Mouse (Mus musculus) forebrain, embryonic 12.5 days (tissue): ENCODE measurements around the gene Tert. TPM values are rescaled to one million over a fixed set of nuclear protein-coding genes. Genes with fewer than 3 reads are reported as not detected.

ENCODE experiments used
- ATAC-seq: fragments of 200-750 bp; cut with Nextera tagmentation; 2 replicates; pipeline ENCODE4 v1.8.0; 2017; ENCODE audit warnings: moderate TSS enrichment; ENCODE audit not compliant: low FRiP score
- H3K27ac ChIP-seq: fragments of 300-500 bp; sonication (generic); 2 replicates; pipeline ENCODE4 v1.5.1; 2016; ENCODE audit warnings: mild to moderate bottlenecking
- H3K27me3 ChIP-seq: fragments of 300-500 bp; sonication (generic); 2 replicates; pipeline ENCODE4 v1.6.1; 2016; ENCODE audit warnings: mild to moderate bottlenecking
- H3K36me3 ChIP-seq: fragments of 300-500 bp; sonication (generic); replicated peaks from 2 replicates; pipeline ENCODE4 v1.6.1; 2016; ENCODE audit warnings: mild to moderate bottlenecking
- H3K4me1 ChIP-seq: fragments of 300-500 bp; sonication (generic); 2 replicates; pipeline ENCODE4 v1.6.1; 2016
- H3K4me2 ChIP-seq: fragments of 300-500 bp; sonication (generic); 2 replicates; pipeline ENCODE4 v1.6.1; 2016; ENCODE audit warnings: mild to moderate bottlenecking, moderate library complexity
- H3K4me3 ChIP-seq: fragments of 300-500 bp; sonication (generic); replicated peaks from 2 replicates; pipeline ENCODE4 v1.5.1; 2016; ENCODE audit warnings: mild to moderate bottlenecking
- H3K9ac ChIP-seq: fragments of 300-500 bp; sonication (generic); 2 replicates; pipeline ENCODE4 v1.6.1; 2016; ENCODE audit warnings: mild to moderate bottlenecking
- H3K9me3 ChIP-seq: fragments of 300-500 bp; sonication (generic); 2 replicates; pipeline ENCODE4 v1.6.1; 2016
- WGBS: fragments of 180-500 bp; shearing (Covaris S2); methylation state at CpG from one replicate; pipeline ENCODE4 v1.1.7; 2016; 5-methylcytosine and 5-hydroxymethylcytosine counted together
- polyA plus RNA-seq: library from polyadenylated mRNA; unstranded; fragments of >200 nt; fragmentation: Nextera tagmentation; extraction: Ambion mirVana; gene quantifications from 2 replicates; pipeline ENCODE4 v1.2.1, GENCODE M21; 2016

The Tert gene
- polyA plus RNA-seq, 1 experiment from 2014 or later, result 8.0 TPM

DNA sequence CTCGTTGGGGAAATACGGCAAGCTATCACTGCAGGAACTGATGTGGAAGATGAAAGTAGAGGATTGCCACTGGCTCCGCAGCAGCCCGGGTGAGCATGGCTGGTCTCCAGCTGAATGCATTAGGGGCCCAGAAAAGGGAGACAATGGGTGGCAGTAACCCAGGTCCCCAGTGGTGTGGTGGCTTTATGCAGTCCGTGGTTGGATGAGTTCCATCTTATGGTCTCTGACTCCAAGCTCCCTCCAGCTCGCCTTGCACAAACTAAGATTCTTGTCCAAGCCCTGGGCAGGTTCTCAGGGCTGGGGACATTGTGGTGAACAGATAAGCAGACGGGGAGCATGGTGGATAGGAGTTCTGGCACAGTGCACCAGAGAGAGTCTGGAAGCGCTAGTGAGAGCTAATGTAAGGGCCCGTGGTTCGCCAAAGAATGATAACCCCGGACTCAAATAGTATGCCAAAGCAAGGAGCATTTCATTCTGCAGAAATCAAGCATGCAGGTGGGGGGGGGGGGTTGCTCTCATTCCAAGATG lies 1.9 kb downstream of the Tert start:
- ATAC-seq, result no peak
- 0 out of 2 replicates have a peak, but pooled peaks cover 4% of the 10 kb centered on the region for H3K36me3 ChIP-seq
- WGBS, result 90% methylated on average over 11 of the region's 11 CpGs

DNA sequence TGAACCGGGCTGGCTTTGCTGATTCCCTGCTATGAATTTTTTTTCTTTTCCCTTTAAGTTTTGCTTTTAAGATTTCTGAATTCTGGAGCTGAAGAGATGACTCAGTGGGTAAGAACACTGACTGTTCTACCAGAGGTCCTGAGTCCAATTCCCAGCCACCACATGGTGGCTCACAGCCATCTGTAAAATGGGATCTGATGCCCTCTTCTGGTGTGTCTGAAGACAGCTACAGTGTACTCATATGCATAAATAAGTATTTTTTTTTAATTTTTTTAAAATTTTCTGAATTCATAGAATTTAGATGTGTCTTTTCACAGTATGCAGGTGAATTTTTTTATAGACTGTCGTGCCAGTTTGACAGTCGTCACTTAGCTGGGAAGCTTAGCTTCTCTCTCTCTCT lies 5.1 kb downstream of the Tert start:
- Histone ChIP-seq H3K36me3 (peaks cover 18% of the 10 kb centered on the region), H3K4me1 (peaks cover 22% of the 10 kb centered on the region), H3K9ac (no peak overlapping the region), H3K9me3 (no peaks in the 10 kb centered on the region), H3K27ac (no peak overlapping the region), H3K4me2 (no peak overlapping the region), H3K4me3 (no peak overlapping the region), H3K27me3 (no peaks in the 10 kb centered on the region)
- 95% methylated on average over 3 of the region's 3 CpGs for WGBS
- no peak for ATAC-seq

More for the DNA sequence above, 1.9 kb downstream of the Tert start:
- Histone ChIP-seq H3K4me3 (no peak overlapping the region), H3K4me1 (peaks cover 29% of the 10 kb centered on the region), H3K9me3 (no peaks in the 10 kb centered on the region), H3K27me3 (0 out of 2 replicates have a peak, but pooled peaks cover 3% of the 10 kb centered on the region), H3K4me2 (no peak overlapping the region), H3K9ac (no peak overlapping the region), H3K27ac (no peak overlapping the region)

DNA sequence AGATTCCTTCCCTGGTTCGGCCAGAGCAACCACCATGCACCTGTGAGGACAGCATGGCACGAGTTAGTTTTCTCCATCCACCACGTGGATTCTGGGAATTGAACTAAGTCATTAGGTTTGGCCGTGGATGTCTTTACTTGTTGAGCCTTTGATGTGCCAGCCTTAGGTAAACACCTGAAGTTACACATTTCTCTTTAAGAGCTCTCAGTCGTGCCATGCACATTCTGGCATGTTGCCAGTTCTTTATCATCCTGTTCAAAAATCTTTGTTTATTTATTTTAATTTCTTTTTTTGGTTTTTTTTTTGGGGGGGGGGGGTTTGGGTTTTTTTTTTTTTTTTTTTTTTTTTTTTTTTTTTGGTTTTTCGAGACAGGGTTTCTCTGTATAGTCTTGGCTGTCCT lies 11.1 kb downstream of the Tert start:
- Histone ChIP-seq H3K36me3 (peaks cover 24% of the 10 kb centered on the region), H3K9me3 (no peaks in the 10 kb centered on the region), H3K27ac (no peak overlapping the region), H3K4me2 (no peak overlapping the region), H3K4me1 (no peaks in the 10 kb centered on the region), H3K9ac (no peak overlapping the region), H3K4me3 (no peak overlapping the region), H3K27me3 (no peaks in the 10 kb centered on the region)
- no peak for ATAC-seq
- 89% methylated on average over 5 of the region's 6 CpGs for WGBS

DNA sequence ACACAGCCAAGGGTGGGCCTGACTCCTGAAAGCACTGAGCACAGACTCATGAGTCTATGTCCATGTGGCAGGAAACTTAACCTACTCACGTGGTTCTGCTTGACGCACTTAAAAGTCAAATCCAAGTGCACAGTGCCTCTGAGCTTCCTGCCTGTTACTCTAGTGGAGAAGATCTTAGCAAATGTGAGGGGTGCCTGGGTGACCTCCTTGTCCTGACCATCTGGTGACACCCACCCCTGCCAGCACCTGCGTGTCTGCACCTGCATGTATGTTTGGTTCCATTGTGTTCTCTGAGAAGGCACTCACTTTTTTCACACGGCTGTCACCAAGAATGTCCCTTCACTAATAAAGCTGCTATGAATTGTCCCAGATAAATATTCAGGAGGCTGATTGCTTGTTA lies 14.6 kb downstream of the Tert start:
- no peak overlapping the region for H3K27ac ChIP-seq
- no peaks in the 10 kb centered on the region for H3K9me3 ChIP-seq
- H3K4me2 ChIP-seq, result no peak overlapping the region
- H3K27me3 ChIP-seq, result no peaks in the 10 kb centered on the region
- 91% methylated on average over 4 of the region's 4 CpGs for WGBS
- no peak for ATAC-seq
- H3K4me1 ChIP-seq, result no peaks in the 10 kb centered on the region
- H3K9ac ChIP-seq, result no peak overlapping the region
- peaks cover 6% of the 10 kb centered on the region; the same call in 1 of the 2 replicates for H3K36me3 ChIP-seq
- H3K4me3 ChIP-seq, result no peak overlapping the region

DNA sequence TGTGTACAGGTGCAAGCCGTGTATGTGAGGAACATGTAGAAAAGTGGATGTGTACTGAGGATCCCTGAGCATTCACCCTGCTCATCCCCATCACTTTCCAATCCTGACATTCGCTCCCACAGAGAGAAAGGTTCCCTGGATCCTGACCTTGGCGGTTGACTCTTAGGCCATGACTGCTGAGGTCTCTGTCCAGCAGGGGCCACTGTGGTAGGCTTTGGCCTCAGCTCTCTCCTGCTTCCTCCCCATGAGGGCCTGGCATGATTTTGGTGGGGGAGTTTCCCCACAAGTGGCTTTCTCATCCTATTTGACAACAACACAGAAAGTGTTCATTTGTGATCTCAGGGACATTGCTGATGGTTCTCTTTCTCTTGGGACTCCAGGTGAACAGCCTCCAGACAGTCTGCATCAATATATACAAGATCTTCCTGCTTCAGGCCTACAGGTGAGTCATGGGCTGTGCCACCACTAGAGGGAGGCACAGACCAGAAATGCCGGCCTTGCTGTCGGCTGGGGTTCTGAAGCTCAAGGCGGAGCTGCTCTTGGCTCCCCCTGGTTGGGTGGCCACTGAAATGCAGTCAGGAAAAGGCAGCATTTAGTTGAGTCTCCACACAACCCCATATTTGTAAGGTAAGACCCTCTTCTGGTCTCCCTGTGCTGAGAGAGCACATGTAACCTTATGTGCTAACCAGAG lies 19.8 kb downstream of the Tert start:
- Histone ChIP-seq H3K9ac (no peak overlapping the region), H3K4me2 (no peak overlapping the region), H3K36me3 (peaks cover 14% of the 10 kb centered on the region), H3K9me3 (no peaks in the 10 kb centered on the region), H3K27me3 (no peaks in the 10 kb centered on the region), H3K4me3 (no peak overlapping the region), H3K4me1 (no peaks in the 10 kb centered on the region), H3K27ac (no peak overlapping the region)
- WGBS, result 36% methylated on average over 6 of the region's 6 CpGs
- ATAC-seq, result no peak

DNA sequence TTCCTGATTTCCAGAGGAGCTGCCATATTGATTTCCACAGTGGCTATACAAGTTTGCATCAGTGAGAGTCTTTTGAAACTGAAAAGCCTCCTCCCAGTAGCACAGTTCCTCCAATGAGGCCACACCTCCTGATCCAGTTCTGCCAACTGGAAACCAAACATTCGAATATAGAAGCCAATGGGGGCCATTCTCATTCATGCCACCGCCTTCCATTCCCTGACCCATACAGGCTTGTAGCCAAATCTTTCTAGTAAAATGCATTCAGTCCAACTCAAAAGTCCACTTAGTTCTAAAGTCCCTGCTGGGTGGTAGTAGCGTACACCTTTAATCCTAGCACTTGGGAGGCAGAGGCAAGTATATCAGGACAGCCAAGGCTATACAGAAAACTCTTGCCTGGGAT lies 26.6 kb downstream of the Tert start:
- Histone ChIP-seq H3K27ac (no peak overlapping the region), H3K4me3 (no peak overlapping the region), H3K4me1 (no peaks in the 10 kb centered on the region), H3K4me2 (no peak overlapping the region), H3K27me3 (0 out of 2 replicates have a peak, but pooled peaks cover 3% of the 10 kb centered on the region), H3K9me3 (no peaks in the 10 kb centered on the region), H3K9ac (no peak overlapping the region), H3K36me3 (peaks cover 6% of the 10 kb centered on the region; the same call in 1 of the 2 replicates)
- ATAC-seq, result no peak
- WGBS, result 81% methylated on average over 3 of the region's 3 CpGs

DNA sequence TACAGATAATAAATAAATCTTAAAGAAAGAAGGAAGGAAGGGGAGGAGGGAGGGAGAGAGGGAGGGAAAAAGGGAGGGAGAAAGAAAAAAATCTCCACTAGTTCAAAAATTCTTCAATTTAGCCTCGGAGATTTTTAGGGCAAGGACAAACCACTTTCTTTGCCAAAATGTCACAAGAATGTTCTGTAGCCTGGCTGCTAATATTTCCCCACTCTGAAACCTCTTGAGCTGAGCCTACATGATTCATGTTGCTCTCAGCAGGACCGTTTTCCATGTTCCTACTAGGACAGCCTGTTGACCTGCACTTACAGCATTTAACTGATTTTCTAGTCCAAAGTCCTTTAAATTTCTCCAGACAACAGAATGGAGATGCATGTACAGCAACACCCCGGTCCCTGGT lies 28.3 kb downstream of the Tert start:
- 83% methylated on average over 3 of the region's 3 CpGs for WGBS
- no peak overlapping the region for H3K27ac ChIP-seq

DNA sequence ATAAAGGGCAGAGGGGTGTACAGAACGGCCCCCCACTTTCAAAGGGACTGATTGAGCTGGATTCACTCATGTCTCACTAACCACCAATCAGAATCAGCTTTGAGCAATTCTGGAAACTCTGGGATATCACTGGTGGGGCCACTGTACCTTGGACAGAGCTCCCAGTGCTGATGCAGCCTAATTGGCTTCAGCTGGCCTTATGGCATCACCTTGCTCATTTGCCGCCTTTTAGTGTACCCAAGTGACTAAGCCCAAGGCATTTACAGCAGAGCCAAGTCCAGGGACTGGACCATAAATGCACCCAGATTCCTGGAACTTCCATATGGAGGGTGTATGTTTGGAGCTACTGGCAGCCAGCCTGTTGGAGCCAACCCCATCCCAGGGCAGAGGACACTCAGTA lies 32.2 kb downstream of the Tert start:
- ATAC-seq, result no peak
- no peak overlapping the region for H3K4me3 ChIP-seq
- H3K9ac ChIP-seq, result no peak overlapping the region
- H3K27ac ChIP-seq, result no peak overlapping the region
- no peaks in the 10 kb centered on the region for H3K4me1 ChIP-seq
- no peak overlapping the region for H3K4me2 ChIP-seq
- H3K27me3 ChIP-seq, result 0 out of 2 replicates have a peak, but pooled peaks cover 3% of the 10 kb centered on the region
- no peaks in the 10 kb centered on the region for H3K36me3 ChIP-seq
- H3K9me3 ChIP-seq, result no peaks in the 10 kb centered on the region
- 51% methylated on average over 2 of the region's 2 CpGs for WGBS

More for the DNA sequence above, 28.3 kb downstream of the Tert start:
- no peak overlapping the region for H3K4me2 ChIP-seq
- no peaks in the 10 kb centered on the region for H3K4me1 ChIP-seq
- H3K27me3 ChIP-seq, result 0 out of 2 replicates have a peak, but pooled peaks cover 3% of the 10 kb centered on the region
- no peaks in the 10 kb centered on the region for H3K36me3 ChIP-seq
- H3K9ac ChIP-seq, result no peak overlapping the region
- H3K9me3 ChIP-seq, result no peaks in the 10 kb centered on the region
- no peak for ATAC-seq
- H3K4me3 ChIP-seq, result no peak overlapping the region

DNA sequence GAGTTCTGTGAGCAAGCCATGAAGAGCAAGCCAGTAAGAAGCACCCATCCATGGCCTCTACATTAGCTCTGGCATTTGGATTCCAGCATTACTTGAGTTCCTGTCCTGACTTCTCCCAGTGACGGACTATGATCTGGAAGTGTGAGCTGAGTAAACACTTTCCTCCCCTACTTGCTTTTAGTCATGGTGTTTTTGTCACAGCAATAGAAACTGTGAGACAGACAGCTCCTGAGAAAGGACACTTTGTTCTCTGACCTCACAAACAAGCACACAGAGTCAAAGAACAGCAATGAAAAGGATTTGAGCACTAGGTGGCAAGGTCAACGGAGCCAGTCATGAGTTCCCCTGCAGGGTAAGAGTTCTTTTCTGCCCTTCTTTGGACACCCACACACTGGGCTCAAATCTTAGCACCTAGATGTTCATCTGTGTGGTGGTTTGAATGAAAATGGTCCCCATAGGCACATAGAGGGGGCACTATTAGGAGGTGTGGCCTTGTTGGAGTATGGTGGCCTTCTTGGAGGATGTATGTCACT lies 33.5 kb downstream of the Tert start:
- Histone ChIP-seq H3K4me1 (no peaks in the 10 kb centered on the region), H3K9me3 (no peaks in the 10 kb centered on the region), H3K27me3 (0 out of 2 replicates have a peak, but pooled peaks cover 3% of the 10 kb centered on the region), H3K27ac (no peak overlapping the region), H3K4me3 (no peak overlapping the region), H3K36me3 (no peaks in the 10 kb centered on the region), H3K9ac (no peak overlapping the region), H3K4me2 (no peak overlapping the region)
- WGBS, result 73% methylated on average over 2 of the region's 2 CpGs
- ATAC-seq, result no peak

DNA sequence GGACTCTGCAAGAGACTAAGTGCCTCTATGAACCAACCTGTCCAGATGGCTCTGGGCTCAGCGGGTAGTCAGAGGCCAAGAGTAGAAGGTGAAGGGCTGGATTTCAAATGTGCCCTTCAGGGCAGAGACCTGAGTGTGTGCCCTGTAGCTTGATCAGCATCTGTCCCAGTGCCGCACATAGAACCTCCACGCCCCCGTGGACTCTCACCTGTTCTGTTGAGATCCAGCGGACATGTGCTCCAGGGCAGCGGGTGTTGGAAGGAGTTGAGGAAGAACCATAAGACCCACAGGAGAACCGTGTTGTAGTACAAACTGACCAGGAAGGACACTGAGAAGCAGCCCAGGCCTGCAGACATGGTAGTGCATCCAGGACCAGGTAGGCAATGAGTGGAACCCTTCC lies 48.5 kb downstream of the Tert start:
- Histone ChIP-seq H3K36me3 (no peaks in the 10 kb centered on the region), H3K4me2 (no peak overlapping the region), H3K27ac (no peak overlapping the region), H3K9me3 (no peaks in the 10 kb centered on the region), H3K4me3 (no peak overlapping the region), H3K27me3 (no peaks in the 10 kb centered on the region; the same call in 1 of the 2 replicates), H3K4me1 (no peaks in the 10 kb centered on the region), H3K9ac (no peak overlapping the region)
- no peak for ATAC-seq
- WGBS, result 89% methylated on average over 7 of the region's 7 CpGs

DNA sequence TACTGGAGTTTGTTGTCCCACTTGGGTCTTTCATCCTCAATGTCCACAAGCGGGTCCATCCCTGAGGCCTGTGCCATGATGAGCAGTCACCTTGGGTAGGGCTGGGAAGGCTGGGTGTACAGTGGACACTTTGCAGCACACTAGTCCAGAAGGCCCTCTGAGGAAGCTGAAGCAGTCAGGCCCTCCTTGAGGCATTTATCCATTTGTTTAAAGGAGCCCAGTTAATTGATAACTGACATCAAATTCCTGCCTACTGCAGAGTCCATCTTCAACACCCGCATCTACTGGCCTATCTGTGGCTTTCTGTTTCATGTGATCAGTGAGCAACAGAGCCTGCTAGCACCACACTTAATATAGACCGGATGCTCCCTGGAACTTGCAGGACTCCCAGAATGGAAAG lies 51.1 kb downstream of the Tert start, which contains the start of gene Slc6a18:
TSS of gene Slc6a18 (minus strand) at position 171 of the 400 bp plus-strand sequence.
- Histone ChIP-seq H3K4me1 (no peaks in the 10 kb centered on the region), H3K4me2 (no peak within 1 kb of the TSS), H3K27me3 (no peaks in the 10 kb centered on the region; the same call in 1 of the 2 replicates), H3K4me3 (no peak within 1 kb of the TSS), H3K9ac (no peak within 1 kb of the TSS), H3K27ac (no peak within 1 kb of the TSS), H3K9me3 (no peaks in the 10 kb centered on the region), H3K36me3 (no peaks in the 10 kb centered on the region)
- ATAC-seq, result no peak
- WGBS, result 86% methylated on average over 3 of the region's 3 CpGs

DNA sequence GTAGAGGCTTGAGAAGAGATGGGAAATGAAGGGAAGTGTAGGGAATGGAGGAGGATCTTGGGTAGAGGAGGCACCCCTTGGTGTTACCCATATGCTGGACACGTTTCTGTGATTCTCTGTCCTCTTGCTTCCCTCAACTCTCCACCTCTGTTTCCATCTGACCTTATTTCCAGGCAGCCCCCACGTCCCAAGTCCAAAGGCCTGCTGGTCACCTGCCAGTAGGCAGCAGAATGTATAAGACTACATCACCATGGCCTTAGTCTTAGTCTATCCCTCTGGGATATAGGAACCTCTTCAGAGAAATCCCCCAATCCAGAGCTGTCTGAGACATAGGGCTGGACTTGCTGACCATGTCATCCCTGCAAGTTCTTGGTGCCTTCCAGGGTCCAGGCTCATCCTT lies 52.6 kb downstream of the Tert start:
- no peak for ATAC-seq
- Histone ChIP-seq H3K36me3 (no peaks in the 10 kb centered on the region), H3K4me2 (no peak overlapping the region), H3K4me3 (no peak overlapping the region), H3K9me3 (no peaks in the 10 kb centered on the region), H3K4me1 (no peaks in the 10 kb centered on the region), H3K9ac (no peak overlapping the region), H3K27ac (no peak overlapping the region), H3K27me3 (no peaks in the 10 kb centered on the region; the same call in 1 of the 2 replicates)
- WGBS, result 73% methylated on average over 2 of the region's 2 CpGs
